Mouse (Mus musculus): ENCODE data around the gene Slc23a2. TPM values are rescaled to one million over a fixed set of nuclear protein-coding genes. Genes with fewer than 3 reads are reported as not detected.

Gene Slc23a2
- polyA plus RNA-seq, 1 experiment from 2014 or later = 36.8 TPM

GRCm38 (mm10) chr2:132095821-132096220 is 49.1 kb downstream of the Slc23a2 start:
- WGBS = 82% methylated on average over 6 of the region's 6 CpGs
- Histone ChIP-seq H3K9me3 (replicated peaks) (no peaks in the 10 kb centered on the region), H3K4me3 (replicated peaks) (no peak overlapping the region), H3K9ac (replicated peaks) (no peak overlapping the region), H3K27me3 (replicated peaks) (no peaks in the 10 kb centered on the region), H3K4me1 (0 out of 2 replicates have a peak, but pooled peaks cover 2% of the 10 kb centered on the region), H3K27ac (replicated peaks) (no peak overlapping the region), H3K36me3 (peaks cover 37% of the 10 kb centered on the region), H3K4me2 (no peak overlapping the region)
- no peak for ATAC-seq (ENCODE audit: low FRiP score)

DNA sequence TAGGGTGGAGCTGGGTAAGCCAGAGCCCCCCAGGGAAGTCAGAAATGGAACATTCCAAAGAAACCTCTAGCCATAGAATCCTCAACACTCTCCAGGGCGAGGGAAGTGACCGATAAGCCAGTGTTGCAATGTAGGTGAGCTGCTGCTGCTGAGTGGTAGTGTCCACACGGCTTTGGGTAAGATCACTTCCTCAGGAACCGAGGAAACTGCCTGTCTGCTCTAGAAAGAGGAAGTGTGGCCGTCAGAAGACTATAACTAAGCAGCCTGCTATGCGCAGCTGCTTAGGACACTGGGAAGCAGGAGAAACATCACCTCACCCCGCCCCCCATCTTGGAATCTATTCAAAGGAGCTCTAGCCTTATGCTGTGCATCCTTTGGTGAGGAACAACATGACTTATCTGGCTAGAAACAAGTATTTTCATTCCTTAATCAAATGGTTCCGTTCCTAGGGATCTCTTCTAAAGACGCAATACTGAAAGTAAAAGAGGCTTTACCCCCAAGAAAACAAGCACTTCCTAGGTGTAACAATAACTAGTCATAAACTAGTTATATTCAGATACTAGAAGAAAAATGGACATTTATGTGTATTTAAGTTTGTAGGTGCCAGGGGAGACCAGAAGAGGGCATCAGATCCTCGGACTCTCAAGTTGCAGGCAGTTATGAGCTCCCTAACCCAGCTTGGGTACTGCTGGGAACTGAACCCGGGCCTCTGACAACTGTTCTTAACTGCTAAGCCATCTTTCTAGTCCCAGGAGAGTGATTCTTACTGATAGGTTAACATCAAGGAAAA is 50.3 kb downstream of the Slc23a2 start:
- Histone ChIP-seq H3K4me1 (0 out of 2 replicates have a peak, but pooled peaks cover 2% of the 10 kb centered on the region), H3K36me3 (peaks cover 33% of the 10 kb centered on the region), H3K9ac (replicated peaks) (no peak overlapping the region), H3K9me3 (replicated peaks) (no peaks in the 10 kb centered on the region), H3K27me3 (replicated peaks) (no peaks in the 10 kb centered on the region), H3K4me2 (no peak overlapping the region), H3K4me3 (replicated peaks) (no peak overlapping the region), H3K27ac (replicated peaks) (no peak overlapping the region)
- 87% methylated on average over 11 of the region's 11 CpGs for WGBS
- no peak for ATAC-seq (ENCODE audit: low FRiP score)

DNA sequence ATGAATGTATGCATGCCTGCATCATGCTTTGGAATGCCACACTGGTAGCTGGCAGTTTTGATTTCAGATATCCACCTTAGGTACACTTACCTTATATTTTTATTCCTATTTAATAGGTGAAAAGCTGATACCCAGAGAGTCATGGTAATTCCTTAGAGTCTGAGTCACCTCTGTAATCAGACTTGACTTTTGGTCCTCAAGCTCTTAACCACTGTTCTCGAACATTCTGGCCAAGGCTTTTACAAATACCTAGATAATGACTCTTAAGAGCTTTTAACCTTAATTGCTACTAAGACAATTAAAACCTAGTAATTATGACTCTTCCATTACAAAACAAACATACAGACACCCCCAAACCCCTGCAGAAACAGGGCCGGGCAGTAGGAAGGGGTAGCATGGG is 51.2 kb downstream of the Slc23a2 start:
- 0 out of 2 replicates have a peak, but pooled peaks cover 2% of the 10 kb centered on the region for H3K4me1 ChIP-seq
- no peak overlapping the region for H3K4me2 ChIP-seq
- ATAC-seq (ENCODE audit: low FRiP score) = no peak
- H3K4me3 ChIP-seq (replicated peaks) = no peak overlapping the region
- peaks cover 34% of the 10 kb centered on the region for H3K36me3 ChIP-seq
- no peak overlapping the region for H3K9ac ChIP-seq (replicated peaks)
- 74% methylated on average over 2 of the region's 2 CpGs for WGBS
- no peaks in the 10 kb centered on the region for H3K9me3 ChIP-seq (replicated peaks)
- H3K27ac ChIP-seq (replicated peaks) = no peak overlapping the region
- no peaks in the 10 kb centered on the region for H3K27me3 ChIP-seq (replicated peaks)

DNA sequence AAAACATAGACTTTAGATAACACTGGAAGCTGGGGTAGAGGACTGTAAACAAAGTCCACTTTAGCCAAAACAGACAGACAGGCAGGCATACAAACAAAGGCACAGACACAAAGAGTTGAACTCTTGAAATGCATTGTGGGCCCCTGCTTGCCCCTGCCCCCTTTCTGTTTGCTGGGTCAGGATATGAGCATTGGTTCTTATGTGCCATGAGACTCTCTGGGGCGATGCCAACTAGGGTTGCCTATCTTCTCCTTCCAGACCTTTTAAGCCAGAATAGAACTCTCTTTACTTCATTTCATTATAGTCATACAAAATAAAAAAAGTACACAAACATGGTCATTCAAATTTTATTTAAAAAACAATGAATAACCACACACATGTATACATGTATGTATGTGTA is 51.6 kb downstream of the Slc23a2 start:
- H3K27ac ChIP-seq (replicated peaks) = no peak overlapping the region
- H3K4me3 ChIP-seq (replicated peaks) = no peak overlapping the region
- ATAC-seq (ENCODE audit: low FRiP score) = no peak
- H3K36me3 ChIP-seq = peaks cover 34% of the 10 kb centered on the region
- H3K9me3 ChIP-seq (replicated peaks) = no peaks in the 10 kb centered on the region
- 0 out of 2 replicates have a peak, but pooled peaks cover 2% of the 10 kb centered on the region for H3K4me1 ChIP-seq
- 97% methylated on average over 1 of the region's 1 CpGs for WGBS
- no peaks in the 10 kb centered on the region for H3K27me3 ChIP-seq (replicated peaks)
- H3K4me2 ChIP-seq = no peak overlapping the region
- H3K9ac ChIP-seq (replicated peaks) = no peak overlapping the region

DNA sequence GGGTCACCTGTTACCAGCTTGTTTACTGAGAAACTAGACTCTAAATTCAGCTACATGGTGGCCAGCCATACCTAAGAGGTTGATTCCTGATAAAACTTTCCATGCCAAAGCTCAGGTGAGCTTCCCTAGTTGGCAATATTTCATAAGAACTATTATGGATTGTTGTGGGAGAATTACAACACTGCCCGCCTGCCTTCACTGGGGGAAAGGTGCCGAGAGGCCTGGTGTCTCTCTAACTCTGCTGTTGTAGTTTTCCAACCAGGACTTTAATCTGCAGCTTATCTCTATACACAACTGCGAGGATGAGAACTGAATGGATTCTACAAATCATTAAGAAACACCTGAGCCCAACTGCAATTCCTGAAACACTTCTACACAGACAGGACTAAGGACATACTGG is 52.2 kb downstream of the Slc23a2 start:
- H3K9me3 ChIP-seq (replicated peaks) = no peaks in the 10 kb centered on the region
- WGBS = 91% methylated on average over 3 of the region's 3 CpGs
- peaks cover 36% of the 10 kb centered on the region for H3K36me3 ChIP-seq

GRCm38 (mm10) chr2:132091749-132092148 is 53.2 kb downstream of the Slc23a2 start:
- 0 out of 2 replicates have a peak, but pooled peaks cover 2% of the 10 kb centered on the region for H3K4me1 ChIP-seq
- H3K27me3 ChIP-seq (replicated peaks) = no peaks in the 10 kb centered on the region
- whole genome bisulfite sequencing = 85% methylated on average over 4 of the region's 4 CpGs
- no peak overlapping the region for H3K27ac ChIP-seq (replicated peaks)
- ATAC-seq (ENCODE audit: low FRiP score) = no peak
- no peak overlapping the region for H3K4me2 ChIP-seq
- H3K4me3 ChIP-seq (replicated peaks) = no peak overlapping the region
- H3K9me3 ChIP-seq (replicated peaks) = no peaks in the 10 kb centered on the region
- peaks cover 46% of the 10 kb centered on the region for H3K36me3 ChIP-seq
- H3K9ac ChIP-seq (replicated peaks) = no peak overlapping the region

More for the DNA sequence above, 52.2 kb downstream of the Slc23a2 start:
- ATAC-seq (ENCODE audit: low FRiP score) = no peak
- no peak overlapping the region for H3K4me2 ChIP-seq
- no peak overlapping the region for H3K27ac ChIP-seq (replicated peaks)
- H3K4me1 ChIP-seq = 0 out of 2 replicates have a peak, but pooled peaks cover 2% of the 10 kb centered on the region
- H3K4me3 ChIP-seq (replicated peaks) = no peak overlapping the region
- H3K27me3 ChIP-seq (replicated peaks) = no peaks in the 10 kb centered on the region
- no peak overlapping the region for H3K9ac ChIP-seq (replicated peaks)

DNA sequence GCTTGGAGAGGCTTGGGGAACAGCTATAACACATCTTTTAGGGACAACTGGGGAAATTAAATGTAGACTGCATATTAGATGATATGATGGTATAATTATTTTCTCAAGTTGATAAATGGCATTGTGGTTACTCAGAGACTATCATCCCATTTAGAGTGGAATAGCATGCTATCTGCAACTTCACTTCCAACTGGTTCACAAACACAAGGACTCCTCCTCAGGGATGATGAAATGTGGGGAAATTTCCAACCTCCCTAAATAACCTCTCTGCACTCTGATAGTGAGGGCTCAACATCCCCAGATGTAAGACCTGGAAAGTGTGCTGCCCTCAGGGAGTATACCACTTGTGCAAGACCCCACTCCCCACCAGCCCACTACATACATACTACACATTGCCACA is 60.1 kb downstream of the Slc23a2 start:
- H3K9ac ChIP-seq (replicated peaks) = no peak overlapping the region
- no peaks in the 10 kb centered on the region for H3K4me1 ChIP-seq
- no peaks in the 10 kb centered on the region for H3K9me3 ChIP-seq (replicated peaks)
- H3K27me3 ChIP-seq (replicated peaks) = no peaks in the 10 kb centered on the region
- peak overlapping the region; percentile 48; the same call in 1 of the 2 replicates for H3K27ac ChIP-seq (replicated peaks)
- H3K36me3 ChIP-seq = peaks cover 51% of the 10 kb centered on the region
- no peak overlapping the region for H3K4me2 ChIP-seq
- H3K4me3 ChIP-seq (replicated peaks) = no peak overlapping the region
- peak; percentile 46 for ATAC-seq (ENCODE audit: low FRiP score)

DNA sequence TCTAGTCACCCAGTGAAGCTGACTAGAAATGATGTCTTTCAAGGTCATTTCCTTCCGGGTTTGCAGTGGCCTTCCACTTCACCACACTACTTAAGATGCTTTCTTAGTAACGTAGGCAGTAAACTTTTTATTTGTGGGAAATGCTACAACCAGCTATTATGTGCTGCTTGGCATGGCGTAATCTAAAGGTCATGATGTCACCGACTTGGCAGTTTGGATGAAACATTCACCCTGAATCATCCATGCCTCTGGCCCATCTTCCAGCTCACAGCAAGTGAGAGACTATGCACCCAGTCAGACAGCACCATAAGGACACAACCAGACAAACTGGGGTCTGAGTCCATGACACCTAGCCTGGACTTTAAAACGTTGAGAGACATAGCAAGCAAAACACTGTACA is 60.5 kb downstream of the Slc23a2 start:
- no peak overlapping the region for H3K4me2 ChIP-seq
- no peak for ATAC-seq (ENCODE audit: low FRiP score)
- H3K9me3 ChIP-seq (replicated peaks) = no peaks in the 10 kb centered on the region
- H3K27ac ChIP-seq (replicated peaks) = no peak overlapping the region; the same call in 1 of the 2 replicates
- WGBS = 70% methylated on average over 5 of the region's 5 CpGs
- no peak overlapping the region for H3K4me3 ChIP-seq (replicated peaks)
- peaks cover 48% of the 10 kb centered on the region for H3K36me3 ChIP-seq
- no peaks in the 10 kb centered on the region for H3K4me1 ChIP-seq
- no peak overlapping the region for H3K9ac ChIP-seq (replicated peaks)
- H3K27me3 ChIP-seq (replicated peaks) = no peaks in the 10 kb centered on the region

DNA sequence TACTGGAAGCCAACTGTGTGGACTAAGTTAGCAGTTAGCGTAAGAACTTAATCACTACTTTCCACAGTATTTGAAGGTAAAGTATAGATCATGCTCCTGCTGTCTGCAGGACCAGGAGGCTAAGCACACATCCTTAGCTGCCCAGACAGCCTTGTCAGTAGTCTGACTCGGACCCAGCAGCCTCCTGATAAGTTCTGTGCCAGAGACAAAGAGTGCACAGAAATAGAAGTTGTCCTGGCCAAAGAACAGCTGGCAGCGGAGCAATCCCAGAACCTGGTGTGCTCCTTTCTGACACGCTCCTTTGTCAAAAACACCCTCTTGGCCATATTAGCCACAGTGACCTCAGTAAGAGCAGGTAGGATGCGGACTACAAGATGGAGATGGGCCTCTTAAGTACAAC is 65.8 kb downstream of the Slc23a2 start:
- H3K4me3 ChIP-seq (replicated peaks) = no peak overlapping the region
- H3K36me3 ChIP-seq = peaks cover 44% of the 10 kb centered on the region
- no peak overlapping the region for H3K4me2 ChIP-seq
- 88% methylated on average over 5 of the region's 5 CpGs for WGBS
- H3K9ac ChIP-seq (replicated peaks) = no peak overlapping the region
- no peaks in the 10 kb centered on the region for H3K4me1 ChIP-seq
- no peak for ATAC-seq (ENCODE audit: low FRiP score)
- no peaks in the 10 kb centered on the region for H3K9me3 ChIP-seq (replicated peaks)
- no peak overlapping the region for H3K27ac ChIP-seq (replicated peaks)
- no peaks in the 10 kb centered on the region for H3K27me3 ChIP-seq (replicated peaks)

- ATAC-seq (ENCODE audit: low FRiP score) = no peak
- Histone ChIP-seq H3K4me1 (no peaks in the 10 kb centered on the region), H3K36me3 (peaks cover 68% of the 10 kb centered on the region), H3K9ac (replicated peaks) (no peak overlapping the region), H3K27me3 (replicated peaks) (no peaks in the 10 kb centered on the region), H3K4me3 (replicated peaks) (no peak overlapping the region), H3K9me3 (replicated peaks) (no peaks in the 10 kb centered on the region), H3K27ac (replicated peaks) (no peak overlapping the region), H3K4me2 (no peak overlapping the region)
- WGBS = 77% methylated on average over 3 of the region's 3 CpGs
Observed at GRCm38 (mm10) chr2:132073052-132073451, 71.9 kb downstream of the Slc23a2 start.

DNA sequence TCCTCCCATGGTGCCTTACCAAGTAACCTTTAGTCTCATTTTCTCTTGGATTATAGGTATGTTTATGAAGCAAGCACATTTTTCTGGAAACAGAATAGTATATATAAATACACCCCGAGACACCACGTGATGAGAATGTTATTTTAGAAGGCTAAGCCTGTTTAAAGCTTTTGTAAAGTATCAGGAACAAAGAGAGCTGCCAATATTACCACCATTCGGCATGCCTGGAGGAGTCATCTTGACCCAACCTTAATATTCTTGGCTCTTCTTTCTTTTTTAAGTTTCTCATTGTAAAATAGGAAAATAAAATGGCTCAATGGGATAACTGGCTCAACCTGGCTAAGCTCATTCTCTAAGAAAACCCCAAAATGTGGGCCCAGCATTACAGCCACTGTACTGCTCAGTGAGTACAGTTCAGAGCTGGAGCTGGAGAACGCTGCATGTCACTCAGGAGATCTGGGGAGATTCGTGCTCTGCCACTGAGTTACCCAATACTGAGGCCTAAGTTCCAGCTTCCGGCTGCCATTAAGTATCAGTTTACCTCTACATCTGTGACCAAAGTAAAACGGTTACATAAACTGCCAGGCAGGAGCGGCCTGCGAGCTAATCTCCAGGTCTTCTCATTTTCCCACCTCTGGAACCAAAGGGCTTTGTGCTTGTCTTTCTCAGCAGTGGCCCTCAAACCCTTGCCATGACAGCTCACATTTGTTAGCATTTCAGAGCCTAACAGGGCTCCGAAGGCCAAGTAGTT is 74.7 kb downstream of the Slc23a2 start:
- Histone ChIP-seq H3K36me3 (peaks cover 63% of the 10 kb centered on the region), H3K9me3 (replicated peaks) (no peaks in the 10 kb centered on the region), H3K27ac (replicated peaks) (no peak overlapping the region), H3K9ac (replicated peaks) (no peak overlapping the region), H3K4me3 (replicated peaks) (no peak overlapping the region), H3K4me2 (no peak overlapping the region), H3K4me1 (no peaks in the 10 kb centered on the region), H3K27me3 (replicated peaks) (no peaks in the 10 kb centered on the region)
- ATAC-seq (ENCODE audit: low FRiP score) = no peak
- 92% methylated on average over 10 of the region's 10 CpGs for WGBS
